Mouse (Mus musculus) myocyte (in vitro differentiated cells): ENCODE results near the gene Atxn2l. TPM values are rescaled to one million over a fixed set of nuclear protein-coding genes. Genes with fewer than 3 reads are reported as not detected.

ENCODE experiments used
- H3K27me3 ChIP-seq: one replicate; pipeline ENCODE4 v1.6.1; 2011; ENCODE audit not compliant: control insufficient read depth, insufficient read depth, insufficient read length
- H3K36me3 ChIP-seq: one replicate; pipeline ENCODE4 v1.6.1; 2011; ENCODE audit not compliant: control insufficient read depth, insufficient read depth
- H3K4me2 ChIP-seq: one replicate; pipeline ENCODE4 v1.6.1; 2011; ENCODE audit warnings: low read depth, control low read depth
- H3K4me3 ChIP-seq: one replicate; pipeline ENCODE4 v1.5.1; 2011; ENCODE audit warnings: mild to moderate bottlenecking, control low read depth, moderate library complexity
- H3K79me2 ChIP-seq: one replicate; pipeline ENCODE4 v1.6.1; 2011; ENCODE audit not compliant: control insufficient read depth, insufficient read depth
- H3ac ChIP-seq: one replicate; pipeline ENCODE4 v1.6.1; 2011; ENCODE audit not compliant: control insufficient read depth, insufficient read length
- CEBPB ChIP-seq: IDR thresholded peaks from 2 replicates; pipeline ENCODE4 v1.6.1; 2011; ENCODE audit warnings: mild to moderate bottlenecking, moderate library complexity; ENCODE audit not compliant: poor library complexity, insufficient read depth, severe bottlenecking
- E2F4 ChIP-seq: IDR thresholded peaks from one replicate; pipeline ENCODE4 v1.6.1; 2011; ENCODE audit warnings: mild to moderate bottlenecking, control low read depth, moderate library complexity; ENCODE audit not compliant: insufficient read depth
- MAX ChIP-seq: IDR thresholded peaks from one replicate; pipeline ENCODE4 v1.6.1; 2011; ENCODE audit warnings: low read depth, mild to moderate bottlenecking, control low read depth
- MYOD1 ChIP-seq, 3 experiments: IDR thresholded peaks; one replicate each; pipeline ENCODE4 v1.6.1; 2011; ENCODE audit warnings: control low read depth in 2 of 3, low read depth in 2 of 3, mild to moderate bottlenecking in 2 of 3, moderate library complexity in 1 of 3; ENCODE audit not compliant: insufficient read length in 2 of 3, control insufficient read depth in 1 of 3
- MYOG ChIP-seq, 3 experiments: IDR thresholded peaks; one replicate each; pipeline ENCODE4 v1.6.1; 2011; ENCODE audit warnings: control low read depth in 2 of 3, low read depth in 2 of 3, mild to moderate bottlenecking in 2 of 3; ENCODE audit not compliant: insufficient read length in 2 of 3, control insufficient read depth in 1 of 3, insufficient read depth in 1 of 3
- POLR2A ChIP-seq: IDR thresholded peaks from one replicate; pipeline ENCODE4 v1.6.1; 2011; ENCODE audit warnings: low read depth, mild to moderate bottlenecking, control low read depth, moderate library complexity; ENCODE audit not compliant: insufficient read length
- POLR2AphosphoS2 ChIP-seq: IDR thresholded peaks from one replicate; pipeline ENCODE4 v1.6.1; 2011; ENCODE audit warnings: low read depth, control low read depth; ENCODE audit not compliant: insufficient read length
- REST ChIP-seq: IDR thresholded peaks from one replicate; pipeline ENCODE4 v1.6.1; 2011; ENCODE audit warnings: mild to moderate bottlenecking, control low read depth, moderate library complexity; ENCODE audit not compliant: insufficient read depth, insufficient read length
- SRF ChIP-seq: IDR thresholded peaks from one replicate; pipeline ENCODE4 v1.6.1; 2011; ENCODE audit warnings: low read depth; ENCODE audit not compliant: control insufficient read depth, insufficient read length
- TCF12 ChIP-seq: IDR thresholded peaks from one replicate; pipeline ENCODE4 v1.6.1; 2011; ENCODE audit warnings: mild to moderate bottlenecking, control low read depth; ENCODE audit not compliant: poor library complexity, insufficient read depth, severe bottlenecking
- TCF3 ChIP-seq: IDR thresholded peaks from one replicate; pipeline ENCODE4 v1.6.1; 2011; ENCODE audit warnings: low read depth, control low read depth; ENCODE audit not compliant: insufficient read length
- USF1 ChIP-seq: IDR thresholded peaks from one replicate; pipeline ENCODE4 v1.6.1; 2011; ENCODE audit warnings: low read depth, mild to moderate bottlenecking, control low read depth, moderate library complexity
- polyA plus RNA-seq: library from polyadenylated mRNA; unstranded; fragments of >200 nt; fragmentation: generic; extraction: Trizol; gene quantifications from one replicate; pipeline ENCODE4 v1.2.1, GENCODE M21; 2012; ENCODE audit warnings: missing spikeins

The Atxn2l gene
- 104 TPM for polyA plus RNA-seq

DNA sequence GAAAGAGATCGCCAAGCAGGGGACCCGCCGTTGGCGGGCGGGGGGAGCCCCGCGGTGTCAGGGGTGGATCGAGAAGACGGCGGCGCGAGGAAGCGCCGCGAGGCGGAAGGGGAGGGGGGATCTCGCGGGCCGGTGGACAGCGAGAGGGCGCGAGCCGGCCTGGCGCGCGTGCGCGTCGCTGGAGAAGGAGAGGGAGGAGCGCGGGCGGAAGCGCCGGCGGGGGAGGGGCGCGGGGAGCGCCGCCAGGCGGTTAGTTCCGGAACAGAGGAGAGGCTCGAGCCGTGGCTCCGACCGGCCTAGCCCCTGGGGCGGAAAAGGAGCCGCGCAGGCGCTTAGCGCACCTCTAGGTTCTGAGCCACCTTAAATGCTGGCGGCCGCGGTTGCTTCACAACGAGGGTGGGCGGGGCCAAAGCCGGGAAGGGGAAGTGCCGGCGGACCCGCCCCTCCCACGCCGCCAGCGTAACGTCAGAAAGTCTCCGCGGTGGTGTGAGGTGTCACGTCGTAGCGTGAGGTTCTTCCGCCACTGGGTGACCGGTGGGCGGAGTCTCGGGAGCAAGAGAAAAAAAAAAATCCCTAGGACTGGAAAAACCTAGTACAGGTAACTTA, at the start of gene Atxn2l:
Atxn2l (minus strand) TSS at position 165 of the 606 bp plus-strand sequence.
- peak within 1 kb of the TSS; percentile 91 for H3ac ChIP-seq
- H3K4me3 ChIP-seq: peak within 1 kb of the TSS; percentile 62
- H3K4me2 ChIP-seq: peak within 1 kb of the TSS; percentile 98
- H3K79me2 ChIP-seq: peaks cover 34% of the 10 kb centered on the region
- no peaks in the 10 kb centered on the region for H3K27me3 ChIP-seq
- TF ChIP-seq MYOD1 (IDR thresholded peaks at IDR 0.05; ENCODE audit: control insufficient read depth in 1 of 3, insufficient read length in 2 of 3, low read depth in 2 of 3) (peak in 1 of 3 experiments; percentile 20), POLR2A (peak; percentile 58), MYOG (IDR thresholded peaks at IDR 0.05; ENCODE audit: control insufficient read depth in 1 of 3, insufficient read depth in 1 of 3, insufficient read length in 2 of 3, low read depth in 2 of 3) (peak in 1 of 3 experiments; percentile 39), E2F4 (no peak), SRF (no peak), TCF3 (no peak), REST (peak; percentile 33), POLR2AphosphoS2 (peak; percentile 94)
- H3K36me3 ChIP-seq: peaks cover 24% of the 10 kb centered on the region

- peaks cover 44% of the 10 kb centered on the region for H3K36me3 ChIP-seq
- TF ChIP-seq POLR2AphosphoS2 (no peak), CEBPB (no peak), TCF12 (no peak), MYOG (IDR thresholded peaks at IDR 0.05; ENCODE audit: control insufficient read depth in 1 of 3, insufficient read depth in 1 of 3, insufficient read length in 2 of 3, low read depth in 2 of 3) (no peak), REST (no peak), MYOD1 (IDR thresholded peaks at IDR 0.05; ENCODE audit: control insufficient read depth in 1 of 3, insufficient read length in 2 of 3, low read depth in 2 of 3) (no peak), E2F4 (no peak), MAX (no peak), POLR2A (no peak), USF1 (no peak), SRF (no peak), TCF3 (no peak)
These were observed 42.4 kb upstream of the Atxn2l start for GRCm38 (mm10) chr7:126545631-126546030.

DNA sequence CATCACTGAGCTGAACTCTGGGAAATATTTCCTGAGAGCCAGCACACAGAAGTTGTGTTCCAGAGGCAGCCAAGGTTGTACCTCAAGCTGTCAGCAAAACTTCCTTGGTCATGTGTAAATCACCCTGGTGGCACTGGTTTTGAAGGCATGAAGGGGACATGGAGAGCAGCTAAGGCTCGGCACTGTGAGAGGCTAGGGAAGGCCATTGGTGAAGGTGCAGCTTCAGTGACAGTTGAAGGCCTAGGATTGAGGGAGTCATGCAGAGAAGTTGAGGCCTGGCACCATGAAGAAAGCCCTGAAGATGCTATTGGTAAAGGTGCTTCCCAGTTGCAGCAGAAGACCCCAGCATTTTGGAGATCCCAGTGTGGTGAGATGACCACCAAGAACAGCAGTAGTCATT, 38.4 kb upstream of the Atxn2l start:
- Histone ChIP-seq H3K27me3 (peaks cover 1% of the 10 kb centered on the region), H3K36me3 (peaks cover 11% of the 10 kb centered on the region), H3K79me2 (no peaks in the 10 kb centered on the region), H3ac (no peak overlapping the region), H3K4me3 (no peak overlapping the region), H3K4me2 (no peak overlapping the region)
- TF ChIP-seq E2F4 (no peak), TCF12 (no peak)

More at GRCm38 (mm10) chr7:126545631-126546030, 42.4 kb upstream of the Atxn2l start:
- Histone ChIP-seq H3ac (no peak overlapping the region), H3K4me3 (no peak overlapping the region), H3K27me3 (no peaks in the 10 kb centered on the region), H3K79me2 (peaks cover 9% of the 10 kb centered on the region), H3K4me2 (no peak overlapping the region)

- Histone ChIP-seq H3K79me2 (no peaks in the 10 kb centered on the region), H3K36me3 (no peaks in the 10 kb centered on the region), H3K4me3 (no peak overlapping the region), H3K27me3 (peaks cover 15% of the 10 kb centered on the region), H3ac (no peak overlapping the region), H3K4me2 (no peak overlapping the region)
- TF ChIP-seq POLR2AphosphoS2 (no peak), SRF (no peak), POLR2A (no peak), USF1 (no peak), MAX (no peak), E2F4 (no peak), REST (no peak), CEBPB (no peak), MYOG (IDR thresholded peaks at IDR 0.05; ENCODE audit: control insufficient read depth in 1 of 3, insufficient read depth in 1 of 3, insufficient read length in 2 of 3, low read depth in 2 of 3) (no peak)
These were observed 34.8 kb upstream of the Atxn2l start for GRCm38 (mm10) chr7:126537820-126538585.

- no peaks in the 10 kb centered on the region for H3K36me3 ChIP-seq
- TF ChIP-seq USF1: no peak
- no peak for TF ChIP-seq SRF
- TF ChIP-seq MYOD1 (IDR thresholded peaks at IDR 0.05; ENCODE audit: control insufficient read depth in 1 of 3, insufficient read length in 2 of 3, low read depth in 2 of 3): no peak
- no peak for TF ChIP-seq REST
- TF ChIP-seq CEBPB: no peak
- TF ChIP-seq POLR2A: no peak
- TF ChIP-seq MYOG (IDR thresholded peaks at IDR 0.05; ENCODE audit: control insufficient read depth in 1 of 3, insufficient read depth in 1 of 3, insufficient read length in 2 of 3, low read depth in 2 of 3): no peak
- no peak for TF ChIP-seq MAX
- TF ChIP-seq TCF12: no peak
- no peak for TF ChIP-seq TCF3
- TF ChIP-seq E2F4: no peak
- no peak overlapping the region for H3K4me3 ChIP-seq
- no peak overlapping the region for H3ac ChIP-seq
- H3K79me2 ChIP-seq: no peaks in the 10 kb centered on the region
- H3K27me3 ChIP-seq: peaks cover 15% of the 10 kb centered on the region
- H3K4me2 ChIP-seq: peak overlapping the region; percentile 59
These were observed 33.2 kb upstream of the Atxn2l start for GRCm38 (mm10) chr7:126536466-126536865.
